Mouse (Mus musculus): ENCODE data around the gene Supt3.

The Supt3 gene

GRCm38 (mm10) chr17:44973489-44973888 lies 196.5 kb downstream of the Supt3 start:
- DNase-seq, result peak; percentile 9

GRCm38 (mm10) chr17:44977690-44978089 lies 200.7 kb downstream of the Supt3 start:
- DNase-seq, result no peak

- no peak for DNase-seq
Measured at GRCm38 (mm10) chr17:44987964-44988363, 211.0 kb downstream of the Supt3 start.

- DNase-seq, result no peak
Measured at GRCm38 (mm10) chr17:45003311-45003710, 226.4 kb downstream of the Supt3 start.

GRCm38 (mm10) chr17:45004477-45005170 lies 227.7 kb downstream of the Supt3 start:
- no peak for DNase-seq

- no peak for DNase-seq
Measured at GRCm38 (mm10) chr17:45007461-45007860, 230.5 kb downstream of the Supt3 start.

GRCm38 (mm10) chr17:45008663-45009062 lies 231.7 kb downstream of the Supt3 start:
- DNase-seq, result no peak

- no peak for DNase-seq
Measured at GRCm38 (mm10) chr17:45010409-45010808, 233.5 kb downstream of the Supt3 start.

GRCm38 (mm10) chr17:45016746-45017145 lies 239.8 kb downstream of the Supt3 start:
- DNase-seq, result no peak

GRCm38 (mm10) chr17:45020155-45020930 lies 243.4 kb downstream of the Supt3 start:
- DNase-seq, result no peak

- DNase-seq, result no peak
Measured at GRCm38 (mm10) chr17:45028441-45028840, 251.5 kb downstream of the Supt3 start.

GRCm38 (mm10) chr17:45029106-45029505 lies 252.2 kb downstream of the Supt3 start:
- DNase-seq, result no peak

GRCm38 (mm10) chr17:45032209-45032608 lies 255.3 kb downstream of the Supt3 start:
- no peak for DNase-seq

GRCm38 (mm10) chr17:45033617-45034016 lies 256.7 kb downstream of the Supt3 start:
- no peak for DNase-seq

- no peak for DNase-seq
Measured at GRCm38 (mm10) chr17:45041084-45041483, 264.1 kb downstream of the Supt3 start.

- DNase-seq, result peak; percentile 44
Measured at GRCm38 (mm10) chr17:45045804-45046203, 268.9 kb downstream of the Supt3 start.

GRCm38 (mm10) chr17:45046583-45046982 lies 269.6 kb downstream of the Supt3 start:
- no peak for DNase-seq

- DNase-seq, result no peak
Measured at GRCm38 (mm10) chr17:45047236-45047635, 270.3 kb downstream of the Supt3 start.

GRCm38 (mm10) chr17:45051971-45052370 lies 275.0 kb downstream of the Supt3 start:
- DNase-seq, result no peak

GRCm38 (mm10) chr17:45053371-45053770 lies 276.4 kb downstream of the Supt3 start:
- DNase-seq, result no peak

GRCm38 (mm10) chr17:45054526-45054925 lies 277.6 kb downstream of the Supt3 start:
- no peak for DNase-seq

GRCm38 (mm10) chr17:45056894-45057293 lies 279.9 kb downstream of the Supt3 start:
- no peak for DNase-seq

GRCm38 (mm10) chr17:45057780-45058179 lies 280.8 kb downstream of the Supt3 start:
- no peak for DNase-seq

All from thymus, postnatal 25 days (tissue).